Mouse (Mus musculus): Measurements from ENCODE around the gene A030014E15Rik. TPM values are rescaled to one million over a fixed set of nuclear protein-coding genes. Genes with fewer than 3 reads are reported as not detected.

A030014E15Rik gene
- polyA plus RNA-seq (2012; rRNA removed; ENCODE audit: low replicate concordance): not detected in 2 replicates

DNA sequence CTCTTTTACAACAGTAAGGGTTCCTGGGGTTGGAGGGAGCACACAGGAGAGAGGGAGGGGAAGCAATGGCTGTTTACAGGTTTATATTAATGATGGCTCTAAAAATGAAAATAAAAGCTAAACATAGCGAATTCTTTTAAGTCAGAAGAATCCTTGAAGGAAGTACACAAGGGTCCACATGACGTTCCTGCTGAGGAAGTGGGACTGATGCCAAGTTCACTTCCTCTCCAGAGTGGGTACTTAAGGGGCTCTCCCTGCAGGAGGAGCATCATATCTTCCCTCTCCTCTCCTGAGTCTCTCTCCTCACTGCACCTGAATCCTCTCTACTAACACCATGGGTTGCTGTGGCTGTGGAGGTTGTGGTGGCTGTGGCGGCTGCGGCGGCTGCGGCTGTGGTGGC is at the start of gene A030014E15Rik:
Gene A030014E15Rik, plus strand, starts transcription at position 268 of the 400 bp plus-strand sequence.

DNA sequence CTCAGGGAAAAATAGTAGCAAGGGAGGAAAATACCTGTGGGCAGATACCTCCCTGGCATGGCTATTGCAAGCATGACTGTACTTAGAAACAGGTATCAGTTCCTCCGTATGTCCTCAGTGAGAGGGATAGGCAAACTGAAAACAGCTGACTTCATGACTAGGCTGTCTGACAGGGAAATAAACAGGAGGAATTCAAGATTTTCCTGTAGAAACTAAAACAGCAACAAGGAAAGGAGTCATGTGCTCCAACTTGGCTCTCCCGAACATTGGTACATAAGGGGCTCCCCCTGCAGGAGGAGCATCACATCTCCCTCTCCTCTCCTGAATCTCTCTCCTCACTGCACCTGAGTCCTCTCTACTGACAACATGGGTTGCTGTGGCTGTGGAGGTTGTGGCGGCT is 11.7 kb upstream of the A030014E15Rik start, which contains the start of gene A030005L19Rik:
Gene A030005L19Rik, plus strand, starts transcription at position 301 of the 400 bp plus-strand sequence.

DNA sequence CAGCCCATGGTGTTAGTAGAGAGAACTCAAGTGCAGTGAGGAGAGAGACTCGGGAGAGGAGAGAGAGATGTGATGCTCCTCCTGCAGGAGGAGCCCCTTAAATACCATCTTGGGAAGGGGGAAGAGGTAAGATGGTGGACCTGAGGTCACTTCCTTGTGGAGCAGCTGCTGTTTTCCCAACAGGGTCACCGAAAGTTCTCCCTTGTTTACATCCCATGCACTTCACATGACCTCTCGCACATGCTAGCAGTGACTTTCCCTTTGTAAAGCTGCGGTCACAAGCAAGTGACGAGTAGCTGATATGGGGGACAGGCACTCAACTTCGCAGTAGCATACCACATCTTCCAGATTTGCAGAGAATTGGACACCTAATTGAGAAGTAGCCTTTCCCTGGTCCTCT is 6.6 kb downstream of the A030014E15Rik start, which contains the start of gene Gm6217:
Gene Gm6217, minus strand, starts transcription at position 74 of the 400 bp plus-strand sequence.

DNA sequence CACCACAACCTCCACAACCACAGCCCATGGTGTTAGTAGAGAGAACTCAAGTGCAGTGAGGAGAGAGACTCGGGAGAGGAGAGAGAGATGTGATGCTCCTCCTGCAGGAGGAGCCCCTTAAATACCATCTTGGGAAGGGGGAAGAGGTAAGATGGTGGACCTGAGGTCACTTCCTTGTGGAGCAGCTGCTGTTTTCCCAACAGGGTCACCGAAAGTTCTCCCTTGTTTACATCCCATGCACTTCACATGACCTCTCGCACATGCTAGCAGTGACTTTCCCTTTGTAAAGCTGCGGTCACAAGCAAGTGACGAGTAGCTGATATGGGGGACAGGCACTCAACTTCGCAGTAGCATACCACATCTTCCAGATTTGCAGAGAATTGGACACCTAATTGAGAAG is 18.6 kb downstream of the A030014E15Rik start, which contains the start of gene A030003K21Rik:
Gene A030003K21Rik, minus strand, starts transcription at position 94 of the 400 bp plus-strand sequence.

DNA sequence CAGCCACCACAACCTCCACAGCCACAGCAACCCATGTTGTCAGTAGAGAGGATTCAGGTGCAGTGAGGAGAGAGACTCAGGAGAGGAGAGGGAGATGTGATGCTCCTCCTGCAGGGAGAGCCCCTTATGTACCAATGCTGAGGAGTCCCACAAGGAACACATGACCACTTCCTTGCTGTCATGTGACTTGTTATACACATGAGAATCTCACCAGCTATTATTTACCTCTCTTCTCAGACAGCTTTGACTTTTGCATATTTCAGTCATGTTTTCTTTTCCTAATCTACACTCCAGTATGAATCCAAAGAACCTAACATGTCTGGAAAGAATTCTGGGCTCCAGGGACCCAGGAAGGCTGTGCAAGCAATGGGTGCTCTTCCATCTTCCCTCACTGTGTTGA is 31.2 kb downstream of the A030014E15Rik start, which contains the start of gene Gm7544:
Gene Gm7544, minus strand, starts transcription at position 101 of the 400 bp plus-strand sequence.

DNA sequence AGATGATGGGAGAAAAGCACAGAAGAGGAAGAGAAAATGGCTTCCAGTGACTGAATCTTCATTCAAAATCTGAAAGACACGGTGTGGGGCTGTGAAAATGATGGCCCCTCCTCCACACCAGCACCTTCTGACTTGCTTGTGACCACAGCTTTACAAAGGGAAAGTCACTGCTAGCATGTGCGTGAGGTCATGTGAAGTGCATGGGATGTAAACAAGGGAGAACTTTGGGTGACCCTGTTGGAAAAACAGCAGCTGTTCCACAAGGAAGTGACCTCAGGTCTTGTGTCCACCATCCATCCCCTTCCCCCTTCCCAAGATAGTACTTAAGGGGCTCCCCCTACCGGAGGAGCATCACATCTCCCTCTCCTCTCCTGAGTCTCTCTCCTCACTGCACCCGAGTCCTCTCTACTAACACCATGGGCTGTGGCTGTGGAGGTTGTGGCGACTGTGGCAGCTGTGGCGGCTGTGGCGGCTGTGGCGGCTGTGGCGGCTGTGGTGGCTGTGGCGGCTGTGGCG is 35.2 kb downstream of the A030014E15Rik start, which contains the start of gene Gm47955:
Gene Gm47955, plus strand, starts transcription at position 417 of the 516 bp plus-strand sequence.

Other genes with a start within 250 kb of the A030014E15Rik start
- 62.7 and 73.0 TPM in 2 replicates for gene Mff, start 200.0 kb upstream of the A030014E15Rik start, polyA plus RNA-seq (2012; rRNA removed; ENCODE audit: low replicate concordance)
- not detected in 2 replicates for gene Tm4sf20, start 156.5 kb upstream of the A030014E15Rik start, polyA plus RNA-seq (2012; rRNA removed; ENCODE audit: low replicate concordance)
- gene Gm47791, start 153.7 kb upstream of the A030014E15Rik start, polyA plus RNA-seq (2012; rRNA removed; ENCODE audit: low replicate concordance): not detected in 2 replicates
- 36.6 and 52.2 TPM in 2 replicates for gene Agfg1, start 85.4 kb upstream of the A030014E15Rik start, polyA plus RNA-seq (2012; rRNA removed; ENCODE audit: low replicate concordance)
- 0.47 and 1.1 TPM in 2 replicates for gene A030005L19Rik, start 11.6 kb upstream of the A030014E15Rik start, polyA plus RNA-seq (2012; rRNA removed; ENCODE audit: low replicate concordance)
- gene Gm6217, start 6.5 kb downstream of the A030014E15Rik start, polyA plus RNA-seq (2012; rRNA removed; ENCODE audit: low replicate concordance): not detected in 2 replicates
- not detected in 2 replicates for gene A030003K21Rik, start 18.5 kb downstream of the A030014E15Rik start, polyA plus RNA-seq (2012; rRNA removed; ENCODE audit: low replicate concordance)
- gene Gm7544, start 31.1 kb downstream of the A030014E15Rik start, polyA plus RNA-seq (2012; rRNA removed; ENCODE audit: low replicate concordance): not detected in 2 replicates
- gene Gm47955, start 35.4 kb downstream of the A030014E15Rik start, polyA plus RNA-seq (2012; rRNA removed; ENCODE audit: low replicate concordance): not detected in 2 replicates
- gene Gm47959, start 75.6 kb downstream of the A030014E15Rik start, polyA plus RNA-seq (2012; rRNA removed; ENCODE audit: low replicate concordance): not detected in 2 replicates
- 0.95 and 1.2 TPM in 2 replicates for gene Slc19a3, start 113.5 kb downstream of the A030014E15Rik start, polyA plus RNA-seq (2012; rRNA removed; ENCODE audit: low replicate concordance)
- gene Krtap28-10, start 117.6 kb downstream of the A030014E15Rik start, polyA plus RNA-seq (2012; rRNA removed; ENCODE audit: low replicate concordance): not detected in 2 replicates
- gene Gm47969, start 120.0 kb downstream of the A030014E15Rik start, polyA plus RNA-seq (2012; rRNA removed; ENCODE audit: low replicate concordance): not detected in 2 replicates
- gene A030005K14Rik, start 134.5 kb downstream of the A030014E15Rik start, polyA plus RNA-seq (2012; rRNA removed; ENCODE audit: low replicate concordance): not detected in 2 replicates
- gene Krtap28-13, start 136.0 kb downstream of the A030014E15Rik start, polyA plus RNA-seq (2012; rRNA removed; ENCODE audit: low replicate concordance): 0.16 TPM in 1 of 2 replicates, not detected in the other
- gene Ccl20, start 191.8 kb downstream of the A030014E15Rik start, polyA plus RNA-seq (2012; rRNA removed; ENCODE audit: low replicate concordance): not detected in 2 replicates
- gene Daw1, start 234.8 kb downstream of the A030014E15Rik start, polyA plus RNA-seq (2012; rRNA removed; ENCODE audit: low replicate concordance): 0.09 TPM in 1 of 2 replicates, not detected in the other